Mouse (Mus musculus): ENCODE data around the gene Serpina3k.
"Not testable (repeated sequence)": the region's sequence is repeated elsewhere in the genome, so short reads cannot be mapped to it uniquely, and the experiment has no call there.

Gene Serpina3k

DNA sequence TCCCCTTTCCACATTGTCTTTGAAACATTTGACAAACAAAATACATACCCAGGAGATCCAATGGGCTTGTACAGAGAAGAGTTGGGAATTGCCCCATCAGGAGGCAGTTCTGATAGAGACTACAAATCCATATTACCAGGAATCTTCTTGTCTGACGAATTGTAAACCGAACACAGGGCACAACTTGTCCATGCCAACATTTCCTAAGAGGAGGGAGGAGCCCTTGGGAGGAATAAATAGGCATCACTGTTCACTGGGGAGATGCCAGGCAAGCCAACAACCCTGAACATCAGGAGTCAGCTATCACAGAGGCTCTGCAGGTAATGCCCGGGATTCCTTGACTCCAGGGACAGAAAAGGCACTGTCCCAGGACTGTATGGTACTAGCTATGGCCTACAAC, at the start of gene Serpina3k, which contains the start of gene Serpina3m:
TSS of gene Serpina3k (plus strand) at position 261 of the 400 bp plus-strand sequence.
TSS of gene Serpina3m (plus strand) at position 261 of the 400 bp plus-strand sequence.
- not testable (repeated sequence) for DNase-seq

DNA sequence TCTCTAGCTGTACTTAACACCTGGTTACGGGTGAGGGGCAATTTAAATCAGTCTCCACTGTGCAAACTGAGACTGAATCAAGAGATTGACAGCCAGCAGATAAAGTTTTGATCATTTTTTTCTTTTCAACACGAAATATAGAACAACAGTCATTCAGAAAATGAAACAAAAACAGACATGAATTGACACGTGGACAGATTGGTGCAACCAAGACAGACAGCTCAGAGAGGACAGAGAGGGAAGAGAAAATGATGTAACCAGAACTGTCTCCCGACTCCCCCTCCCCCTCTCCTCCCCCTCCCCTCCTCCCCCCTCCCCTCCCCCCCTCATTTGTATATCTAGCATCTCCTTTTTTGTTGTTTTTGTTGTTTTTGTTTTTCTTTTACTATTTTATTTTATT, 48.4 kb upstream of the Serpina3k start:
- DNase-seq, result no peak

DNA sequence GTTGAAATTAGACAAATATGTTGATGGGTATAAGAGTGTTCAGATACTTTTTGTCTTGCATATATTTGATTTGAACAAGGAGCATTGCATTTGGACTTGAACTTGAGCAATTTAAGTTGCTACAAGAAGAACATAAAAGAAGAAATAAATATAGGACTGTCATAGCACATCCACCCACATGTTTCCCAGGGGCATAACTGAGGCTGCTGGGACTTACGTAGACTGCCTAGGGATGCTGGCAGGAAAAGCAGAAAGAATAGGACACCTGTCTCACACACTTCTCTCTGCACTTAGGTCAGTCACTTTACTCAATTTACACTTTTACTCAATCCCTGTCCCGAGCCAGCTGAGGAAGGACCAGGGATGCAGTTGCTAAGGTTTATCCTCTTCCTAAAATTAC, 44.3 kb upstream of the Serpina3k start:
- no peak for DNase-seq

- no peak for DNase-seq
These were observed 40.2 kb upstream of the Serpina3k start for GRCm38 (mm10) chr12:104298049-104298448.

- no peak for DNase-seq
These were observed 32.3 kb upstream of the Serpina3k start for GRCm38 (mm10) chr12:104305991-104306390.

DNA sequence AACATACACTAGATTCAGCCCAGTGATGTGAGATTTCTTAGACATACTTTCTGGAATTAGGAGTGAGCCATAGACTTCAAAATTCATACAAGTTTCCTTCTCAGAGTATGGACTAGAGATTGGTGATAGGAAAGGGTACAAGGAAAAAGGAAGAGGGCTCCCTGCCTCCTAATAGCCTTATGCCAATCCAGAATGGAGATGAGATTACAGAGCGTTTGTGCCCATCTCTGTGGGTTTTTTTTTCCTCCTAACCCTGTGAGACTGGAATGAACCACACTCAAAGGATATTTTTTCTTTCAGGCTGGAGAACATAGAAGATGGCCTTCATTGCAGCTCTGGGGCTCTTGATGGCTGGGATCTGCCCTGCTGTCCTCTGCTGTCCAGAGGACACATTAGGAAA, 24.0 kb upstream of the Serpina3k start, which contains the start of gene Serpina3j:
TSS of gene Serpina3j (plus strand) at position 301 of the 400 bp plus-strand sequence.
- no peak for DNase-seq

DNA sequence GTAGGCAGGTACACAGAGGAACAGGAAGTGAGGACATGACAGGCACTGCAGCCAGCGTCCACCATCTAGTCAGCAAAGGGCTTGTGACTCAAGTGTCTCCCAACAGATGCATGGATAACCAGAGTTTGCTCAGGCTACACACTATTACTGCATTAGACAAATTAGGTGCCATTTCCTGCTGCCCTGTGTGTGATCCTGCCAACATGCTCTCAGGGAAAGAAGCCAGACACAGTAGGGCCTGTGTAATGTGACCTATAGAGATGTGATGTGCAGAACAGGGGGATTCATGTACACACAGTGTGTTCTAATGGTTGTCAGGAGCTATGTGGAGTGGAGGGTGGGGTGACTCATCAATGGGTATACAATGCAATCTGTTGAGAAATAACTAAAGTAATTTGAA, 15.8 kb upstream of the Serpina3k start:
- no peak for DNase-seq

GRCm38 (mm10) chr12:104331701-104332100, 6.6 kb upstream of the Serpina3k start:
- DNase-seq, result no peak

- DNase-seq, result not testable (repeated sequence)
These were observed 1.4 kb upstream of the Serpina3k start for GRCm38 (mm10) chr12:104336873-104337272.

GRCm38 (mm10) chr12:104338705-104339104, 419 bp downstream of the Serpina3k start:
- DNase-seq, result no peak

- not testable (repeated sequence) for DNase-seq
These were observed 4.2 kb downstream of the Serpina3k start for GRCm38 (mm10) chr12:104342489-104342888.

- DNase-seq, result no peak
These were observed 6.9 kb downstream of the Serpina3k start for GRCm38 (mm10) chr12:104345181-104345580.

- DNase-seq, result no peak
These were observed 7.4 kb downstream of the Serpina3k start for GRCm38 (mm10) chr12:104345707-104346106.

GRCm38 (mm10) chr12:104347091-104347490, 8.8 kb downstream of the Serpina3k start:
- no peak for DNase-seq

DNA sequence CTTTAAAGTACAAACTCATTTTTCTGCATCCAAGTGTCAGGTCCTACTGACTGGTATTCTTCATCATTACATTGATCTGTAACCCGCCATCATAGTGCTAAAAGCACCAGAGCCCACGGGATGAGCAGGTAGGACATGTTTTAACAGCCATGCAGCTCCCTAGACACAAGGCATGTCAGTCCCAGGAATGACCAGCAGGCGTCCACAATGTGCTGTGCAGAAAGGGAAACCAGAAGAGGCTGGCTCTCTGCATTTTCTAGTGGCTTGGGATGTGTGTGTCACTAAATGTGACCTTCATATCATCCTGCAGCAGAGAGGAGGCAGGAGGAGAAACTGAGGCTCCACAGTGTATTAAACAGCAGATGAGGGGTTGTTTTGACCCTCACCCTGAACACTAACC, 13.5 kb downstream of the Serpina3k start:
- peak; percentile 15 to 31 for DNase-seq

- no peak for DNase-seq
These were observed 17.7 kb downstream of the Serpina3k start for GRCm38 (mm10) chr12:104356006-104356405.

- no peak for DNase-seq
These were observed 31.7 kb downstream of the Serpina3k start for GRCm38 (mm10) chr12:104369986-104370385.

GRCm38 (mm10) chr12:104377179-104377578, 38.9 kb downstream of the Serpina3k start:
- not testable (repeated sequence) for DNase-seq

- not testable (repeated sequence) for DNase-seq
These were observed 40.1 kb downstream of the Serpina3k start for GRCm38 (mm10) chr12:104378351-104378750.

DNA sequence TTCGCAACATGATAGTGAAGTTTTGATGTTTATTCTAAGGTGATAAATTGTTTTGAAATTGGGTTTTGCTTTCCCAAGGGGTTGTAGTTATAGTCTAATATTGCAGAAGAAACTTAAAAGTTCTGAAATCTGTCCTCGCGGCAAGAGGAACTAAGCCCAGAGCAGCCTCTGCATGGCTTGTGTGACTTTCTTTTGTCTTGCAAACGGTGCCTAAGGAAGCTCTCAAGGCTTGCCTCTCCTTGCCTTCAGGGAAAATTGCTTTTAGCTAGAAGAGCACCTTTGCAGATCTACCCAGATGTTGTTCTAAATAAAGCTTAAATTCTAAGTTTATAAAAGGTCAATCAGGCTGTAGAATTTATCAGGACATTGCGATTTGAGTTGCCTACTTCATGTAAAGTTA, 40.5 kb downstream of the Serpina3k start:
- DNase-seq, result not testable (repeated sequence)

GRCm38 (mm10) chr12:104379856-104380255, 41.6 kb downstream of the Serpina3k start:
- DNase-seq, result no peak

- not testable (repeated sequence) for DNase-seq
These were observed 42.9 kb downstream of the Serpina3k start for GRCm38 (mm10) chr12:104381071-104381604.

DNA sequence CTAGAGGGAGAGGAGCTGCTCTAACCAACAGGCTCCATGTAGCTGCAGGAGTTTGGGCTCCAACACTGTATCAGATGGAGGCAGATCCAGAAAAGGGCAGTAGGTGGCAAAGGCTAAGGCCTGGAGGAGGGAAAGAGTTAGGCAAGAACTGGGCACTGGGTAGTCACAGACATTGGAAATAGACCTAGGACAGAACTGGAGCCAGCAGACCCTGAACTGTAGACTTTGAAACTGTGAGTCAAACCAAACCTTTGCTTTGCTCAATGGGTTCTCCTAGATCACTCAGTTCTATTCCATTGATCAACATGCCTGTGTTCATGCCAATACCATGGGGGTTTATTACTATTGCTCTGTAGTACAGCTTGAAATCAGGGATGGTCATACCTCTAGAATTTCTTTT, 47.7 kb downstream of the Serpina3k start:
- not testable (repeated sequence) for DNase-seq

GRCm38 (mm10) chr12:104386878-104387277, 48.6 kb downstream of the Serpina3k start:
- DNase-seq, result not testable (repeated sequence)

DNA sequence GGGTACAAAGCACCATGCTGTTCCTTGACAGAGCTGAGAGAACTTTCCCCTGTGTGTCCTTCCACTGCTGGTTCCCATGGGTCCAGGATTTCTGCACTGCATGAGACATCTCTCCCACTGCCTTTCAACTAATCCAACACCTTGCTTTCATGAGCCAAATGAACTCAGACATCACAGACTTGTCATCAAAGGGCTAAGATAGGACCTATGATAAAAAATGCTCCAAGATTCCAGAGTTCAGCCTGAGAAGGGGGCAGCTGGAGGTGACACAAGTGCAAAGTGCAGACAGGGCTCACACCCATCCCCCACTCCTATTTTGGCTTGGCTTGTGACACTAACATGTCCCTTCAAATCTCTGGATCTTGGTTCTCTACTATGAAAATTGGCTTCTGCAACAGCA, 50.2 kb downstream of the Serpina3k start:
- no peak for DNase-seq

All from cerebellum, postnatal 36 days (tissue).